Mouse (Mus musculus) embryonic fibroblast, embryonic 13.5 days (primary cell): ENCODE results near the gene G530012D18Rik.
"Not testable (repeated sequence)": the region's sequence is repeated elsewhere in the genome, so short reads cannot be mapped to it uniquely, and the experiment has no call there.

ENCODE experiments used
- CTCF ChIP-seq: IDR thresholded peaks from 2 replicates; pipeline ENCODE4 v1.5.1; 2011; ENCODE audit warnings: mild to moderate bottlenecking, control low read depth, low read length, moderate library complexity, borderline replicate concordance; ENCODE audit not compliant: insufficient read depth
- POLR2A ChIP-seq: IDR thresholded peaks from 2 replicates; pipeline ENCODE4 v1.6.1; 2011; ENCODE audit warnings: low read depth, mild to moderate bottlenecking, control low read depth, low read length, moderate library complexity

GRCm38 (mm10) chr1:85592526-85592925 lies 17.1 kb downstream of the G530012D18Rik start:
- TF ChIP-seq POLR2A, CTCF: not testable (repeated sequence)
